Mouse (Mus musculus): ENCODE data around the gene Itgb8. TPM values are rescaled to one million over a fixed set of nuclear protein-coding genes. Genes with fewer than 3 reads are reported as not detected.

The Itgb8 gene
- polyA plus RNA-seq (2012; fragmentation: generic; extraction: Trizol), result 0.59 TPM
- long read RNA-seq, experiment 1, full-length matches to known transcripts, result 1 of 1 reads
- long read RNA-seq, experiment 1, partial matches to known transcripts, result 0 of 1 reads
- long read RNA-seq, experiment 1, other reads (novel, unspliced or antisense), result 0 of 1 reads
- long read RNA-seq, experiment 2, partial matches to known transcripts, result 0 of 1 reads
- long read RNA-seq, experiment 2, other reads (novel, unspliced or antisense), result 0 of 1 reads

- no peaks in the 10 kb centered on the region for H3K79me3 ChIP-seq (ENCODE audit: low read depth)
- H3K36me3 ChIP-seq (ENCODE audit: control insufficient read depth, insufficient read depth), result no peaks in the 10 kb centered on the region
- H3K4me3 ChIP-seq (ENCODE audit: insufficient read depth, poor library complexity, severe bottlenecking), result peak within 1 kb of the TSS; percentile 41
- H3K27me3 ChIP-seq (ENCODE audit: control insufficient read depth, insufficient read depth, insufficient read length), result no peaks in the 10 kb centered on the region
- peak within 1 kb of the TSS; percentile 85 for H3ac ChIP-seq (ENCODE audit: control insufficient read depth, insufficient read length, low read depth)
- no peaks in the 10 kb centered on the region for H3K79me2 ChIP-seq (ENCODE audit: control insufficient read depth, insufficient read depth)
- no peak for TF ChIP-seq CTCF (IDR thresholded peaks at IDR 0.05; ENCODE audit: control insufficient read depth, insufficient read depth, insufficient read length)
- no peak for TF ChIP-seq CEBPB (IDR thresholded peaks at IDR 0.05; ENCODE audit: low read depth)
- no peak for TF ChIP-seq MYOG (IDR thresholded peaks at IDR 0.05; ENCODE audit: control insufficient read depth, extremely low read depth, insufficient read length)
- TF ChIP-seq FOSL1 (IDR thresholded peaks at IDR 0.05; ENCODE audit: insufficient read depth, low read length, poor library complexity, severe bottlenecking), result no peak
- TF ChIP-seq MYOD1 (IDR thresholded peaks at IDR 0.05; ENCODE audit: control insufficient read depth, insufficient read length, low read depth), result no peak
- no peak for TF ChIP-seq USF1 (IDR thresholded peaks at IDR 0.05; ENCODE audit: low read depth)
- TF ChIP-seq MAX (IDR thresholded peaks at IDR 0.05), result no peak
These were observed at the start of gene Itgb8 for GRCm38 (mm10) chr12:119238696-119239415. TSS of gene Itgb8 (minus strand) at chr12:119238802.

GRCm38 (mm10) chr12:119276282-119276681 is 37.7 kb upstream of the Itgb8 start:
- TF ChIP-seq FOSL1 (IDR thresholded peaks at IDR 0.05; ENCODE audit: insufficient read depth, low read length, poor library complexity, severe bottlenecking) (no peak), USF1 (IDR thresholded peaks at IDR 0.05; ENCODE audit: low read depth) (no peak), MYOD1 (IDR thresholded peaks at IDR 0.05; ENCODE audit: control insufficient read depth, insufficient read length, low read depth) (no peak), MAX (IDR thresholded peaks at IDR 0.05) (no peak)
- Histone ChIP-seq H3K79me2 (ENCODE audit: control insufficient read depth, insufficient read depth) (no peaks in the 10 kb centered on the region), H3ac (ENCODE audit: control insufficient read depth, insufficient read length, low read depth) (no peak overlapping the region), H3K4me3 (ENCODE audit: insufficient read depth, poor library complexity, severe bottlenecking) (no peak overlapping the region), H3K27me3 (ENCODE audit: control insufficient read depth, insufficient read depth, insufficient read length) (no peaks in the 10 kb centered on the region), H3K36me3 (ENCODE audit: control insufficient read depth, insufficient read depth) (no peaks in the 10 kb centered on the region), H3K79me3 (ENCODE audit: low read depth) (no peaks in the 10 kb centered on the region)

- Histone ChIP-seq H3ac (ENCODE audit: control insufficient read depth, insufficient read length, low read depth) (no peak overlapping the region), H3K27me3 (ENCODE audit: control insufficient read depth, insufficient read depth, insufficient read length) (no peaks in the 10 kb centered on the region), H3K79me2 (ENCODE audit: control insufficient read depth, insufficient read depth) (no peaks in the 10 kb centered on the region), H3K36me3 (ENCODE audit: control insufficient read depth, insufficient read depth) (no peaks in the 10 kb centered on the region), H3K79me3 (ENCODE audit: low read depth) (no peaks in the 10 kb centered on the region), H3K4me3 (ENCODE audit: insufficient read depth, poor library complexity, severe bottlenecking) (no peak overlapping the region)
- TF ChIP-seq FOSL1 (IDR thresholded peaks at IDR 0.05; ENCODE audit: insufficient read depth, low read length, poor library complexity, severe bottlenecking), result no peak
- no peak for TF ChIP-seq MAX (IDR thresholded peaks at IDR 0.05)
- TF ChIP-seq USF1 (IDR thresholded peaks at IDR 0.05; ENCODE audit: low read depth), result no peak
- no peak for TF ChIP-seq MYOD1 (IDR thresholded peaks at IDR 0.05; ENCODE audit: control insufficient read depth, insufficient read length, low read depth)
- TF ChIP-seq MYOG (IDR thresholded peaks at IDR 0.05; ENCODE audit: control insufficient read depth, extremely low read depth, insufficient read length), result no peak
- TF ChIP-seq CEBPB (IDR thresholded peaks at IDR 0.05; ENCODE audit: low read depth), result no peak
- TF ChIP-seq CTCF (IDR thresholded peaks at IDR 0.05; ENCODE audit: control insufficient read depth, insufficient read depth, insufficient read length), result no peak
These were observed 35.0 kb upstream of the Itgb8 start for GRCm38 (mm10) chr12:119273605-119274004.

GRCm38 (mm10) chr12:119271964-119272363 is 33.4 kb upstream of the Itgb8 start:
- H3K4me3 ChIP-seq (ENCODE audit: insufficient read depth, poor library complexity, severe bottlenecking), result no peak overlapping the region

GRCm38 (mm10) chr12:119270036-119270435 is 31.4 kb upstream of the Itgb8 start:
- no peaks in the 10 kb centered on the region for H3K79me2 ChIP-seq (ENCODE audit: control insufficient read depth, insufficient read depth)
- TF ChIP-seq MAX (IDR thresholded peaks at IDR 0.05) (no peak), FOSL1 (IDR thresholded peaks at IDR 0.05; ENCODE audit: insufficient read depth, low read length, poor library complexity, severe bottlenecking) (no peak), MYOG (IDR thresholded peaks at IDR 0.05; ENCODE audit: control insufficient read depth, extremely low read depth, insufficient read length) (no peak), CTCF (IDR thresholded peaks at IDR 0.05; ENCODE audit: control insufficient read depth, insufficient read depth, insufficient read length) (no peak), USF1 (IDR thresholded peaks at IDR 0.05; ENCODE audit: low read depth) (no peak), MYOD1 (IDR thresholded peaks at IDR 0.05; ENCODE audit: control insufficient read depth, insufficient read length, low read depth) (no peak), CEBPB (IDR thresholded peaks at IDR 0.05; ENCODE audit: low read depth) (no peak)
- H3ac ChIP-seq (ENCODE audit: control insufficient read depth, insufficient read length, low read depth), result no peak overlapping the region
- no peaks in the 10 kb centered on the region for H3K79me3 ChIP-seq (ENCODE audit: low read depth)
- no peaks in the 10 kb centered on the region for H3K27me3 ChIP-seq (ENCODE audit: control insufficient read depth, insufficient read depth, insufficient read length)
- no peaks in the 10 kb centered on the region for H3K36me3 ChIP-seq (ENCODE audit: control insufficient read depth, insufficient read depth)
- no peak overlapping the region for H3K4me3 ChIP-seq (ENCODE audit: insufficient read depth, poor library complexity, severe bottlenecking)

More at GRCm38 (mm10) chr12:119271964-119272363, 33.4 kb upstream of the Itgb8 start:
- TF ChIP-seq USF1 (IDR thresholded peaks at IDR 0.05; ENCODE audit: low read depth) (no peak), CEBPB (IDR thresholded peaks at IDR 0.05; ENCODE audit: low read depth) (no peak), MYOD1 (IDR thresholded peaks at IDR 0.05; ENCODE audit: control insufficient read depth, insufficient read length, low read depth) (no peak), MYOG (IDR thresholded peaks at IDR 0.05; ENCODE audit: control insufficient read depth, extremely low read depth, insufficient read length) (no peak), MAX (IDR thresholded peaks at IDR 0.05) (no peak), FOSL1 (IDR thresholded peaks at IDR 0.05; ENCODE audit: insufficient read depth, low read length, poor library complexity, severe bottlenecking) (no peak), CTCF (IDR thresholded peaks at IDR 0.05; ENCODE audit: control insufficient read depth, insufficient read depth, insufficient read length) (no peak)
- Histone ChIP-seq H3K79me2 (ENCODE audit: control insufficient read depth, insufficient read depth) (no peaks in the 10 kb centered on the region), H3K27me3 (ENCODE audit: control insufficient read depth, insufficient read depth, insufficient read length) (no peaks in the 10 kb centered on the region), H3ac (ENCODE audit: control insufficient read depth, insufficient read length, low read depth) (no peak overlapping the region), H3K79me3 (ENCODE audit: low read depth) (no peaks in the 10 kb centered on the region), H3K36me3 (ENCODE audit: control insufficient read depth, insufficient read depth) (no peaks in the 10 kb centered on the region)

Measured in C2C12 (cell line).